In genomic region chr15:96652531-96652930, GRCm38 (mm10) we compare ENCODE assay signal across 22 mouse cellular contexts. TPM values are rescaled to one million over a fixed set of nuclear protein-coding genes. Genes with fewer than 3 reads are reported as not detected.
DNase-seq lines count a peak whose midpoint lies in the region; ATAC-seq lines count a peak whose summit lies in the region.
"Had no signal": no experiment of that assay in that cellular context is flagged by ENCODE, and none has a peak within 500 bp of the region (broad histone marks: within the 10 kb centered on the region; RNA-seq: fewer than 3 reads in every experiment).

No protein-coding gene starts in this region.

- H3K27me3 ChIP-seq in hindbrain, embryonic 15.5 days: no peaks in the 10 kb centered on the region
- H3K27me3 ChIP-seq in hindbrain, embryonic 11.5 days (ENCODE audit: control insufficient read depth, insufficient read depth, low read length): no peaks in the 10 kb centered on the region
- no peaks in the 10 kb centered on the region for H3K27me3 ChIP-seq in intestine, embryonic 15.5 days (replicated peaks)
- H3K27me3 ChIP-seq: CH12.LX; kidney, embryonic 15.5 days had no signal

- H3K36me3 ChIP-seq in hindbrain, embryonic 15.5 days: no peaks in the 10 kb centered on the region
- H3K36me3 ChIP-seq in hindbrain, embryonic 11.5 days (ENCODE audit: control insufficient read depth, insufficient read depth, low read length): no peaks in the 10 kb centered on the region
- H3K36me3 ChIP-seq in intestine, embryonic 15.5 days: no peaks in the 10 kb centered on the region
- H3K36me3 ChIP-seq: heart, embryonic 10.5 days; kidney, embryonic 15.5 days had no signal

- no peak overlapping the region for H3K9ac ChIP-seq in hindbrain, embryonic 15.5 days
- no peak overlapping the region for H3K9ac ChIP-seq in hindbrain, embryonic 11.5 days (ENCODE audit: low read depth, low read length)
- no peak overlapping the region for H3K9ac ChIP-seq in intestine, embryonic 15.5 days
- H3K9ac ChIP-seq: kidney, embryonic 15.5 days had no signal

- 0 out of 2 replicates have a peak overlapping the region, but pooled peaks have one; percentile 29 for H3K4me2 ChIP-seq in hindbrain, embryonic 15.5 days
- no peak overlapping the region for H3K4me2 ChIP-seq in hindbrain, embryonic 11.5 days (replicated peaks; ENCODE audit: low read depth, low read length)
- H3K4me2 ChIP-seq in intestine, embryonic 15.5 days (replicated peaks): no peak overlapping the region
- H3K4me2 ChIP-seq: kidney, embryonic 15.5 days; midbrain, embryonic 11.5 days had no signal

- no peak for ATAC-seq in hindbrain, embryonic 15.5 days (ENCODE audit: low FRiP score, low read depth)
- no peak for ATAC-seq in hindbrain, embryonic 11.5 days (ENCODE audit: low FRiP score)
- ATAC-seq in intestine, embryonic 15.5 days: no peak
- ATAC-seq: intestine, embryonic 16.5 days had no signal

- no peak overlapping the region for H3K27ac ChIP-seq in hindbrain, embryonic 15.5 days (replicated peaks)
- H3K27ac ChIP-seq in hindbrain, embryonic 11.5 days (ENCODE audit: low read depth, low read length): no peak overlapping the region
- no peak overlapping the region for H3K27ac ChIP-seq in intestine, embryonic 15.5 days
- H3K27ac ChIP-seq: heart, embryonic 10.5 days; kidney, embryonic 15.5 days had no signal

- DNase-seq in cerebellum, postnatal 14 days: peak; percentile 67 to 76
- no peak for DNase-seq in cerebellum, adult 18-20 months
- no peak for DNase-seq in hindbrain, embryonic 11.5 days (ENCODE audit: low spot score)
- DNase-seq in right cerebral cortex, postnatal 4 days: peak; percentile 54
- no peak for DNase-seq in right cerebral cortex, adult 18-20 months
- DNase-seq in layer of hippocampus, adult 9-11 months: no peak
- DNase-seq: adrenal gland, postnatal 10 days; gastrocnemius, postnatal 36 days; heart, postnatal 10 days; layer of hippocampus, postnatal 36 days; lung, adult 18-20 months; lung, postnatal 4 days; thymus, adult 18-20 months had no signal

- H3K4me1 ChIP-seq in hindbrain, embryonic 15.5 days (replicated peaks): peaks cover 10% of the 10 kb centered on the region
- H3K4me1 ChIP-seq in hindbrain, embryonic 11.5 days (replicated peaks; ENCODE audit: control insufficient read depth, insufficient read depth, low read length): no peaks in the 10 kb centered on the region
- H3K4me1 ChIP-seq in intestine, embryonic 15.5 days (replicated peaks): peaks cover 4% of the 10 kb centered on the region; the same call in 1 of the 2 replicates

- H3K9me3 ChIP-seq in hindbrain, embryonic 15.5 days: no peaks in the 10 kb centered on the region
- H3K9me3 ChIP-seq in hindbrain, embryonic 11.5 days (ENCODE audit: control insufficient read depth, low read length): no peaks in the 10 kb centered on the region
- H3K9me3 ChIP-seq in intestine, embryonic 15.5 days: no peaks in the 10 kb centered on the region
- H3K9me3 ChIP-seq: heart, embryonic 10.5 days; kidney, embryonic 15.5 days had no signal

- WGBS in hindbrain, embryonic 15.5 days: 31% methylated on average over 10 of the region's 10 CpGs
- 88% methylated on average over 10 of the region's 10 CpGs for WGBS in hindbrain, embryonic 11.5 days
- WGBS in intestine, embryonic 15.5 days: 84% methylated on average over 10 of the region's 10 CpGs

- no peak overlapping the region for H3K4me3 ChIP-seq in hindbrain, embryonic 15.5 days
- H3K4me3 ChIP-seq in hindbrain, embryonic 11.5 days (ENCODE audit: low read depth, low read length): no peak overlapping the region
- no peak overlapping the region for H3K4me3 ChIP-seq in intestine, embryonic 15.5 days (replicated peaks)
- H3K4me3 ChIP-seq: erythroblast, embryonic 14.5 days; heart, embryonic 10.5 days; kidney, embryonic 15.5 days; myocyte had no signal

RNA-seq across cellular contexts. Expression of gene Slc38a1, which starts 9.8 kb away (rescaled TPM):
- polyA plus RNA-seq in hindbrain, embryonic 15.5 days (2015; fragmentation: Nextera tagmentation; extraction: Ambion mirVana): 134 and 138 TPM in 2 replicates
- 133 and 149 TPM in 2 replicates for polyA plus RNA-seq in hindbrain, embryonic 11.5 days (2014; fragmentation: Nextera tagmentation; extraction: Ambion mirVana)
- 113 and 119 TPM in 2 replicates for polyA plus RNA-seq in intestine, embryonic 15.5 days (2015; fragmentation: Nextera tagmentation; extraction: Ambion mirVana)

RNA-seq across cellular contexts. Expression of gene Slc38a2, which starts 47.0 kb away (rescaled TPM):
- polyA plus RNA-seq in hindbrain, embryonic 15.5 days (2015; fragmentation: Nextera tagmentation; extraction: Ambion mirVana): 102 and 108 TPM in 2 replicates
- 209 and 224 TPM in 2 replicates for polyA plus RNA-seq in hindbrain, embryonic 11.5 days (2014; fragmentation: Nextera tagmentation; extraction: Ambion mirVana)
- 83.8 and 95.3 TPM in 2 replicates for polyA plus RNA-seq in intestine, embryonic 15.5 days (2015; fragmentation: Nextera tagmentation; extraction: Ambion mirVana)

Comparison
In these comparisons a context has a peak if more than half of its experiments do, and no peak if none do; other contexts are left out.
1. DNase-seq: peak in cerebellum, postnatal 14 days (2 of 2) and right cerebral cortex, postnatal 4 days (single experiment); none in cerebellum, adult 18-20 months (0 of 2), hindbrain, embryonic 11.5 days (single experiment), right cerebral cortex, adult 18-20 months (single experiment) and layer of hippocampus, adult 9-11 months (single experiment).